Mouse (Mus musculus) liver, embryonic 14.5 days (tissue): ENCODE data around the gene Cog4. TPM values are rescaled to one million over a fixed set of nuclear protein-coding genes. Genes with fewer than 3 reads are reported as not detected.
"Not testable (repeated sequence)": the region's sequence is repeated elsewhere in the genome, so short reads cannot be mapped to it uniquely, and the experiment has no call there.

Experiments
- ATAC-seq: fragments of 200-750 bp; cut with Nextera tagmentation; 2 replicates; pipeline ENCODE4 v1.8.0; 2017; ENCODE audit warnings: moderate number of reproducible peaks, mild to moderate bottlenecking, moderate library complexity; ENCODE audit not compliant: insufficient read depth
- DNase-seq, 3 experiments: peaks; one replicate each; pipeline ENCODE4 v3.0.0-alpha.2; 2012 to 2013; ENCODE audit warnings: low read depth in 3 of 3, low spot score in 3 of 3
- H3K27ac ChIP-seq: fragments of 300-500 bp; sonication (generic); 2 replicates; pipeline ENCODE4 v1.5.1; 2014; ENCODE audit warnings: moderate library complexity, mild to moderate bottlenecking, control low read depth, inconsistent platforms
- H3K27me3 ChIP-seq: fragments of 300-500 bp; sonication (generic); 2 replicates; pipeline ENCODE4 v1.6.1; 2014; ENCODE audit warnings: mild to moderate bottlenecking, low read length, moderate library complexity; ENCODE audit not compliant: control insufficient read depth, insufficient read depth
- H3K36me3 ChIP-seq: fragments of 300-500 bp; sonication (generic); replicated peaks from 2 replicates; pipeline ENCODE4 v1.6.1; 2014; ENCODE audit warnings: low read depth; ENCODE audit not compliant: control insufficient read depth, insufficient read depth
- H3K4me1 ChIP-seq, 2 experiments: fragments of 200-500 bp in 1 of 2; fragments of 300-500 bp in 1 of 2; sonication (generic) in 1 of 2; replicated peaks; 2 replicates each; pipeline ENCODE4 v1.6.1; 2012 to 2014; ENCODE audit warnings: antibody characterized with exemption in 1 of 2, inconsistent platforms in 1 of 2, low read length in 1 of 2; ENCODE audit not compliant: control insufficient read depth in 2 of 2, insufficient read depth in 2 of 2
- H3K4me2 ChIP-seq: fragments of 300-500 bp; sonication (generic); 2 replicates; pipeline ENCODE4 v1.6.1; 2014; ENCODE audit warnings: low read depth, mild to moderate bottlenecking, control low read depth, moderate library complexity
- H3K4me3 ChIP-seq, 2 experiments: fragments of 200-500 bp in 1 of 2; fragments of 300-500 bp in 1 of 2; sonication (generic) in 1 of 2; 2 replicates each; pipeline ENCODE4 v1.5.1; 2012 to 2014; ENCODE audit warnings: low read depth in 2 of 2, low read length in 2 of 2, mild to moderate bottlenecking in 2 of 2, control low read depth in 1 of 2, inconsistent platforms in 1 of 2, moderate library complexity in 1 of 2; ENCODE audit not compliant: insufficient read depth in 1 of 2
- H3K9ac ChIP-seq: fragments of 300-500 bp; sonication (generic); replicated peaks from 2 replicates; pipeline ENCODE4 v1.6.1; 2014; ENCODE audit warnings: mild to moderate bottlenecking, control low read depth, moderate library complexity
- H3K9me3 ChIP-seq: fragments of 300-500 bp; sonication (generic); 2 replicates; pipeline ENCODE4 v1.6.1; 2016; ENCODE audit warnings: low read length, mixed read lengths; ENCODE audit not compliant: control insufficient read depth
- CTCF ChIP-seq: IDR thresholded peaks from 2 replicates; pipeline ENCODE4 v1.5.1; 2016; ENCODE audit warnings: antibody characterized with exemption, low read depth, control low read depth
- EP300 ChIP-seq: IDR thresholded peaks from 2 replicates; pipeline ENCODE4 v1.6.1; 2016; ENCODE audit warnings: antibody characterized with exemption, low read depth
- WGBS: fragments of 180-500 bp; shearing (Covaris S2); extraction: QIAGEN DNeasy Blood & Tissue Kit; methylation state at CpG from one replicate; pipeline ENCODE4 v1.1.7; 2014; ENCODE audit not compliant: insufficient replicate concordance; 5-methylcytosine and 5-hydroxymethylcytosine counted together
- polyA plus RNA-seq, 2 experiments: library from polyadenylated mRNA; depleted of rRNA in 1 of 2; stranded (reverse) in 1 of 2; unstranded in 1 of 2; fragments of >200 nt; fragmentation: Nextera tagmentation in 1 of 2; extraction: Ambion mirVana in 1 of 2; gene quantifications; 2 replicates each; pipeline versions ENCODE4 v1.2.1 to v1.2.3; 2012 to 2014

Cog4 gene
- polyA plus RNA-seq, 2 experiments: 14.7 to 23.8 TPM

- 79% methylated on average over 4 of the region's 5 CpGs for WGBS
- DNase-seq: no peak
Observed at GRCm38 (mm10) chr8:110856760-110857461, 10.5 kb downstream of the Cog4 start.

GRCm38 (mm10) chr8:110859651-110860501 lies 13.5 kb downstream of the Cog4 start:
- no peaks in the 10 kb centered on the region for H3K9me3 ChIP-seq
- H3K27me3 ChIP-seq: no peaks in the 10 kb centered on the region
- H3K9ac ChIP-seq: no peak overlapping the region
- no peak overlapping the region for H3K27ac ChIP-seq
- 72% methylated on average over 7 of the region's 7 CpGs for WGBS
- H3K4me3 ChIP-seq: no peak overlapping the region
- no peak for ATAC-seq
- H3K4me1 ChIP-seq: no peaks in the 10 kb centered on the region
- peaks cover 57% of the 10 kb centered on the region for H3K36me3 ChIP-seq
- DNase-seq: peak in 1 of 3 experiments; percentile 12
- TF ChIP-seq EP300 (no peak), CTCF (peak; percentile 53)
- no peak overlapping the region for H3K4me2 ChIP-seq

More at GRCm38 (mm10) chr8:110856760-110857461, 10.5 kb downstream of the Cog4 start:
- Histone ChIP-seq H3K9me3 (no peaks in the 10 kb centered on the region), H3K27ac (no peak overlapping the region), H3K9ac (no peak overlapping the region), H3K4me2 (no peak overlapping the region), H3K36me3 (peaks cover 72% of the 10 kb centered on the region), H3K4me1 (no peaks in the 10 kb centered on the region), H3K27me3 (no peaks in the 10 kb centered on the region), H3K4me3 (no peak overlapping the region)
- ATAC-seq: no peak
- TF ChIP-seq CTCF: peak; percentile 36; the same call in 1 of the 2 replicates
- TF ChIP-seq EP300: no peak

GRCm38 (mm10) chr8:110861347-110862025 lies 15.1 kb downstream of the Cog4 start:
- H3K4me1 ChIP-seq, H3K27me3 ChIP-seq, H3K4me2 ChIP-seq, H3K4me3 ChIP-seq, ATAC-seq, H3K27ac ChIP-seq, DNase-seq, H3K9me3 ChIP-seq, H3K9ac ChIP-seq: not testable (repeated sequence)
- H3K36me3 ChIP-seq: peaks cover 52% of the 10 kb centered on the region
- 83% methylated on average over 7 of the region's 7 CpGs for whole genome bisulfite sequencing

GRCm38 (mm10) chr8:110870501-110870900 lies 24.1 kb downstream of the Cog4 start:
- no peak for DNase-seq
- no peak overlapping the region for H3K27ac ChIP-seq
- H3K4me1 ChIP-seq: no peaks in the 10 kb centered on the region
- no peak for TF ChIP-seq CTCF
- no peak for TF ChIP-seq EP300
- no peak for ATAC-seq
- H3K9me3 ChIP-seq: no peaks in the 10 kb centered on the region
- no peak overlapping the region for H3K9ac ChIP-seq
- no peak overlapping the region for H3K4me3 ChIP-seq
- no peak overlapping the region for H3K4me2 ChIP-seq
- H3K27me3 ChIP-seq: no peaks in the 10 kb centered on the region
- 86% methylated on average over 2 of the region's 2 CpGs for WGBS
- peaks cover 42% of the 10 kb centered on the region for H3K36me3 ChIP-seq

- no peak overlapping the region for H3K4me3 ChIP-seq
- WGBS: 13% methylated on average over 4 of the region's 4 CpGs
- H3K27me3 ChIP-seq: no peaks in the 10 kb centered on the region
- TF ChIP-seq EP300 (no peak), CTCF (no peak)
- peak; percentile 76 for ATAC-seq
- DNase-seq: peak in 1 of 3 experiments; percentile 22
- peaks cover 47% of the 10 kb centered on the region for H3K36me3 ChIP-seq
- no peak overlapping the region for H3K4me2 ChIP-seq
- no peaks in the 10 kb centered on the region for H3K9me3 ChIP-seq
- H3K27ac ChIP-seq: no peak overlapping the region
- H3K9ac ChIP-seq: no peak overlapping the region
- peaks cover 0 to 2% of the 10 kb centered on the region in 2 experiments; a peak in 1 of 4 replicates for H3K4me1 ChIP-seq
Observed at GRCm38 (mm10) chr8:110877862-110878261, 31.5 kb downstream of the Cog4 start.
